Mouse (Mus musculus) frontal cortex, adult 2 months (tissue): ENCODE measurements around the gene Kif18b. TPM values are rescaled to one million over a fixed set of nuclear protein-coding genes. Genes with fewer than 3 reads are reported as not detected.

ENCODE experiments used
- DNase-seq, 2 experiments: peaks; one replicate each; pipeline ENCODE4 v3.0.0; 2022; ENCODE audit warnings: low spot score in 1 of 2; ENCODE audit errors: extremely low spot score in 1 of 2
- polyA plus RNA-seq: library from polyadenylated mRNA; depleted of rRNA; stranded (reverse); fragments of >200 nt; gene quantifications from 2 replicates; pipeline ENCODE4 v1.2.3, GENCODE M21; 2012; rRNA removed

Gene Kif18b
- 0.30 and 0.32 TPM in 2 replicates for polyA plus RNA-seq

- DNase-seq = peak; percentile 89 to 95
Observed at GRCm38 (mm10) chr11:102924557-102925350, at the start of gene Kif18b. Kif18b (minus strand) TSS chr11:102925124.

- DNase-seq = no peak
Observed at GRCm38 (mm10) chr11:102972326-102972725, 47.4 kb upstream of the Kif18b start.

- no peak for DNase-seq
Observed at GRCm38 (mm10) chr11:102971604-102972003, 46.7 kb upstream of the Kif18b start.

- DNase-seq = no peak
Observed at GRCm38 (mm10) chr11:102964547-102965091, 39.7 kb upstream of the Kif18b start.

- no peak for DNase-seq
Observed at GRCm38 (mm10) chr11:102963855-102964546, 39.1 kb upstream of the Kif18b start.

- no peak for DNase-seq
Observed at GRCm38 (mm10) chr11:102963246-102963854, 38.4 kb upstream of the Kif18b start.

- no peak for DNase-seq
Observed at GRCm38 (mm10) chr11:102962861-102963245, 37.9 kb upstream of the Kif18b start.

- DNase-seq = no peak
Observed at GRCm38 (mm10) chr11:102961082-102961481, 36.2 kb upstream of the Kif18b start.

GRCm38 (mm10) chr11:102958870-102959269 lies 33.9 kb upstream of the Kif18b start:
- DNase-seq = no peak

- no peak for DNase-seq
Observed at GRCm38 (mm10) chr11:102958431-102958830, 33.5 kb upstream of the Kif18b start.

- DNase-seq = no peak
Observed at GRCm38 (mm10) chr11:102957692-102958091, 32.8 kb upstream of the Kif18b start.

- DNase-seq = no peak
Observed at GRCm38 (mm10) chr11:102956962-102957614, 32.2 kb upstream of the Kif18b start.

GRCm38 (mm10) chr11:102952922-102953321 lies 28.0 kb upstream of the Kif18b start:
- DNase-seq = no peak

GRCm38 (mm10) chr11:102948043-102948961 lies 23.4 kb upstream of the Kif18b start:
- peak in 1 of 2 experiments; percentile 53 for DNase-seq

- DNase-seq = no peak
Observed at GRCm38 (mm10) chr11:102946992-102947343, 22.0 kb upstream of the Kif18b start.

GRCm38 (mm10) chr11:102946265-102946991 lies 21.5 kb upstream of the Kif18b start, which contains the start of gene C1ql1:
C1ql1 (minus strand) TSS chr11:102946688.
- peak in 1 of 2 experiments; percentile 58 for DNase-seq

- DNase-seq = no peak
Observed at GRCm38 (mm10) chr11:102945306-102946264, 20.7 kb upstream of the Kif18b start.

GRCm38 (mm10) chr11:102941236-102941635 lies 16.3 kb upstream of the Kif18b start:
- DNase-seq = no peak
